Mouse (Mus musculus) lung, postnatal 0 days (tissue): ENCODE results near the gene Cck.

Experiments
- CTCF ChIP-seq: IDR thresholded peaks from 2 replicates; pipeline ENCODE4 v1.5.1; 2016; ENCODE audit warnings: antibody characterized with exemption, mild to moderate bottlenecking
- EP300 ChIP-seq: IDR thresholded peaks from 2 replicates; pipeline ENCODE4 v1.6.1; 2016; ENCODE audit warnings: antibody characterized with exemption, mild to moderate bottlenecking, control low read depth

- TF ChIP-seq CTCF (no peak), EP300 (no peak)
These were observed 608 bp upstream of the Cck start for GRCm38 (mm10) chr9:121496102-121496501.
